In the genomic region with DNA sequence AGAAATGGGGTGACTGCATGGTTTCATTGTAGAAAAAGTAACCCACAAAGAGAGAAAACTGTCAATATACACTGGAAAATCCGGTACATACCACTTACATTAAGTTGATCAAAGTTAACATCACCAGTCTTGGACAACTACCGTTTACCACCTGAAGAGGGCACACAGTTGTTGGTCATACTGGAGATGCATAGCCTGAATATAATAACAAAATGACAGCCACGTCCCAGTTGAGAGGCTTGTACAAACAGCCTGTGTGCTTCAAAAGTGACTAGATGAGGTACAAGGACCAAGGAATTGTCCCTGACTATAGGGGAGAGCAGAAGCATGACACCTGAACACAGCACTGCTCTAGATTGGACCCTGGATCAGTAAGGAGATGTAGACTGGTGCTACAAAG, we compare ENCODE assay signal across 9 mouse cellular contexts. TPM values are rescaled to one million over a fixed set of nuclear protein-coding genes. Genes with fewer than 3 reads are reported as not detected.
DNase-seq lines count a peak whose midpoint lies in the region; ATAC-seq lines count a peak whose summit lies in the region.
"Had no signal": no experiment of that assay in that cellular context is flagged by ENCODE, and none has a peak within 500 bp of the region (broad histone marks: within the 10 kb centered on the region; RNA-seq: fewer than 3 reads in every experiment).

No protein-coding gene starts in this region.

- H3K4me2 ChIP-seq in intestine, embryonic 16.5 days (ENCODE audit: low read depth, low read length), result no peak overlapping the region
- no peak overlapping the region for H3K4me2 ChIP-seq in intestine, embryonic 15.5 days (replicated peaks)
- no peak overlapping the region for H3K4me2 ChIP-seq in hindbrain, embryonic 12.5 days (replicated peaks)
- H3K4me2 ChIP-seq: limb, embryonic 13.5 days had no signal

- no peak overlapping the region for H3K27ac ChIP-seq in intestine, embryonic 16.5 days (ENCODE audit: low read length)
- H3K27ac ChIP-seq in intestine, embryonic 15.5 days, result no peak overlapping the region
- H3K27ac ChIP-seq in hindbrain, embryonic 12.5 days, result no peak overlapping the region
- H3K27ac ChIP-seq: limb, embryonic 13.5 days had no signal

- no peaks in the 10 kb centered on the region for H3K27me3 ChIP-seq in intestine, embryonic 16.5 days (replicated peaks; ENCODE audit: control insufficient read depth, insufficient read depth, low read length)
- no peaks in the 10 kb centered on the region for H3K27me3 ChIP-seq in intestine, embryonic 15.5 days (replicated peaks)
- H3K27me3 ChIP-seq in hindbrain, embryonic 12.5 days, result no peaks in the 10 kb centered on the region
- H3K27me3 ChIP-seq: limb, embryonic 13.5 days had no signal

- peak; percentile 17 for DNase-seq in MN1 (ENCODE audit: low spot score)
- DNase-seq in cerebellum, postnatal 10 days, result peak; percentile 50
- peak; percentile 41 to 53 for DNase-seq in kidney, postnatal 4 days
- no peak for DNase-seq in layer of hippocampus, postnatal 36 days

- WGBS in intestine, embryonic 16.5 days, result 58% methylated on average over 3 of the region's 3 CpGs
- 49% methylated on average over 3 of the region's 3 CpGs for WGBS in intestine, embryonic 15.5 days
- 73% methylated on average over 3 of the region's 3 CpGs for WGBS in hindbrain, embryonic 12.5 days

- H3K9ac ChIP-seq in intestine, embryonic 16.5 days (ENCODE audit: low read depth, low read length), result no peak overlapping the region
- H3K9ac ChIP-seq in intestine, embryonic 15.5 days, result no peak overlapping the region
- H3K9ac ChIP-seq in hindbrain, embryonic 12.5 days, result no peak overlapping the region
- H3K9ac ChIP-seq: limb, embryonic 13.5 days had no signal

- H3K36me3 ChIP-seq in intestine, embryonic 16.5 days (ENCODE audit: control insufficient read depth, insufficient read depth, low read length), result no peaks in the 10 kb centered on the region
- no peaks in the 10 kb centered on the region for H3K36me3 ChIP-seq in intestine, embryonic 15.5 days
- H3K36me3 ChIP-seq in hindbrain, embryonic 12.5 days, result peaks cover 9% of the 10 kb centered on the region

- H3K9me3 ChIP-seq in intestine, embryonic 16.5 days (ENCODE audit: control insufficient read depth, low read length), result no peaks in the 10 kb centered on the region
- H3K9me3 ChIP-seq in intestine, embryonic 15.5 days, result no peaks in the 10 kb centered on the region
- no peaks in the 10 kb centered on the region for H3K9me3 ChIP-seq in hindbrain, embryonic 12.5 days (replicated peaks)
- H3K9me3 ChIP-seq: limb, embryonic 13.5 days had no signal

- H3K4me3 ChIP-seq in intestine, embryonic 16.5 days (ENCODE audit: low read length), result no peak overlapping the region
- H3K4me3 ChIP-seq in intestine, embryonic 15.5 days (replicated peaks), result no peak overlapping the region
- H3K4me3 ChIP-seq in hindbrain, embryonic 12.5 days, result no peak overlapping the region
- H3K4me3 ChIP-seq: limb, embryonic 13.5 days had no signal

- 0 out of 2 replicates have a peak, but pooled peaks have one; percentile 50 for ATAC-seq in intestine, embryonic 16.5 days
- ATAC-seq in intestine, embryonic 15.5 days, result no peak
- ATAC-seq in neutrophil, adult 5-6 weeks (ENCODE audit: extremely low read depth, insufficient number of reproducible peaks, low FRiP score, poor library complexity, severe bottlenecking), result peak; percentile 96
- ATAC-seq in hindbrain, embryonic 12.5 days (ENCODE audit: low FRiP score), result no peak

- H3K4me1 ChIP-seq in intestine, embryonic 16.5 days (ENCODE audit: control insufficient read depth, insufficient read depth, low read length), result no peaks in the 10 kb centered on the region
- no peaks in the 10 kb centered on the region for H3K4me1 ChIP-seq in intestine, embryonic 15.5 days (replicated peaks)
- H3K4me1 ChIP-seq in hindbrain, embryonic 12.5 days, result no peaks in the 10 kb centered on the region
- H3K4me1 ChIP-seq: limb, embryonic 13.5 days had no signal

RNA-seq across cellular contexts. Expression of gene Cd47, which starts 34.0 kb away (rescaled TPM):
- polyA plus RNA-seq in intestine, embryonic 16.5 days (2015; fragmentation: Nextera tagmentation; extraction: Ambion mirVana), result 76.5 and 80.3 TPM in 2 replicates
- polyA plus RNA-seq in intestine, embryonic 15.5 days (2015; fragmentation: Nextera tagmentation; extraction: Ambion mirVana), result 79.0 and 85.0 TPM in 2 replicates
- 113 and 119 TPM in 2 replicates for total RNA-seq in neutrophil, adult 5-6 weeks (2017)
- polyA plus RNA-seq in hindbrain, embryonic 12.5 days (2016; fragmentation: Nextera tagmentation; extraction: Ambion mirVana), result 92.0 and 95.1 TPM in 2 replicates
- total RNA-seq in layer of hippocampus, postnatal 36 days (2021), result 100 to 1,000 TPM; 223 to 229 TPM

Comparison
In these comparisons a context has a peak if more than half of its experiments do, and no peak if none do; other contexts are left out.
1. ATAC-seq: peak in intestine, embryonic 16.5 days (single experiment) and neutrophil, adult 5-6 weeks (single experiment); none in intestine, embryonic 15.5 days (single experiment) and hindbrain, embryonic 12.5 days (single experiment).
2. DNase-seq: peak in MN1 (single experiment), cerebellum, postnatal 10 days (2 of 2) and kidney, postnatal 4 days (2 of 2); none in layer of hippocampus, postnatal 36 days (0 of 2).